Mouse (Mus musculus): ENCODE measurements around the gene Ndufs7.

DNA sequence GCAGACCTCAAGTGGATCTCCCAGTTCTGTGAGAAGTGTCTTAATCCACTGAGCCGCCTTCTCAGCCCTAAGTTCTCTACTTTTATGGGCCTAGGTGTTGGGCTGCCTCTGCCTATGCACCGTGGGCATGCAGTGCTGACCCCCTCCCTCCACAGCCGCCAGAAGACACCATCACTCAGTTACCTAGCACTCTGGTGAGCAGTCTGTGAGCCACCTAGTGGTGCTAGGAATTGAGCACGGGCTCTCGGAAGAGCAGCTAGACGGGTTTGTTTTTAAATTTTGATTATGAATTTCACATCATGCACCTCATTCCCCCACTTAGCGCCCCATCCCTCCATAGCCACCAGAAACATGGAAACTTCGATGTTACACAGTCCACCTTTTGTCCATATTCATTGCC, 39.7 kb downstream of the Ndufs7 start:
- TF ChIP-seq CTCF (IDR thresholded peaks at IDR 0.05; ENCODE audit: borderline replicate concordance, extremely low read depth, insufficient read depth, insufficient read length) (0 out of 2 replicates have a peak, but pooled peaks have one; percentile 11), POLR2A (IDR thresholded peaks at IDR 0.05; ENCODE audit: borderline replicate concordance, extremely low read depth, insufficient read depth, insufficient read length, poor library complexity, severe bottlenecking) (no peak)
